Mouse (Mus musculus) liver, adult 2 months (tissue): ENCODE measurements around the gene Rcan1.

Experiments
- CTCF ChIP-seq: fragments of 200-500 bp; IDR thresholded peaks from 2 replicates; pipeline ENCODE4 v1.5.1; 2011; ENCODE audit warnings: low read depth, low read length, control low read depth
- POLR2A ChIP-seq: fragments of 200-500 bp; IDR thresholded peaks from 2 replicates; pipeline ENCODE4 v1.6.1; 2011; ENCODE audit warnings: low read length, control low read depth; ENCODE audit not compliant: insufficient read depth; ENCODE audit errors: extremely low read depth

DNA sequence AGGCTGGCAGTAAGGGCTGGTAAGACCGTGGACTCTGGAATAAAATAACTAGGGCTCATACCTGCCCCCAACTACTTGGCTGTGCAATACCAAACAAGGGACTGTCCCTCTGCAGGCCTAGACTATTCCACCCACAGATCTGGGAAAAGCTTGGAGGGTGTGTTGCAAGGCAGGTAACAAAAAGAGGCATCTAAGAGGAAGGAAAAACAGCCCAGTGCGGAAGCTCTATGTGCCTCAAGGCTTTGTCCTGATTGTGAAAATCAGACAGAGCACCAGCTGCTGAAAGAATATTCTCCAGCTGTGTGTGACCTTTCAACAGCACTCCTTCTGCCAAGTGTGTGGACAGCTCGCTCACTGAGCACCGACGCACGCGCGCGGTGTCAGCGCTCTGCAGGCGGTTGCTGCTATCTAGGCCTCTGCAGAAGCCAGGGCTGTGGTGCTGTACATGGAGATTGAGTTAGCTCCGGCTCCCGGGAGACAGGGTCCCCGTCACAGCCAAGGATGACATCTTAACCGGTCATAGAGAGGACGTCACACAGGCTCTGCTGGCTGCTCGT, 19.1 kb downstream of the Rcan1 start:
- no peak for TF ChIP-seq CTCF
- no peak for TF ChIP-seq POLR2A
